Mouse (Mus musculus) G1E (cell line): ENCODE results near the gene Pdzd8. TPM values are rescaled to one million over a fixed set of nuclear protein-coding genes. Genes with fewer than 3 reads are reported as not detected.

Source experiments
- ATAC-seq: 2 replicates; pipeline ENCODE4 v1.8.0; 2016; ENCODE audit warnings: mild to moderate bottlenecking; ENCODE audit not compliant: insufficient number of reproducible peaks, poor library complexity, low FRiP score, severe bottlenecking; ENCODE audit errors: extremely low read depth
- DNase-seq: peaks from one replicate; pipeline ENCODE4 v3.0.0; 2012; ENCODE audit warnings: low spot score
- H3K27me3 ChIP-seq: 2 replicates; pipeline ENCODE4 v1.6.1; 2012; ENCODE audit warnings: mild to moderate bottlenecking, low read length, inconsistent platforms; ENCODE audit not compliant: insufficient read depth
- H3K36me3 ChIP-seq: replicated peaks from 2 replicates; pipeline ENCODE3; 2012; ENCODE audit warnings: mild to moderate bottlenecking, inconsistent platforms
- H3K4me1 ChIP-seq: 2 replicates; pipeline ENCODE4 v1.6.1; 2012; ENCODE audit warnings: low read depth, low read length, inconsistent platforms, mixed read lengths; ENCODE audit not compliant: insufficient read depth
- H3K4me3 ChIP-seq: 2 replicates; pipeline ENCODE4 v1.5.1; 2012; ENCODE audit warnings: low read depth, mild to moderate bottlenecking, inconsistent platforms, low read length, moderate library complexity, mixed read lengths
- H3K9me3 ChIP-seq: replicated peaks from 2 replicates; pipeline ENCODE4 v1.6.1; 2012; ENCODE audit warnings: inconsistent platforms
- CTCF ChIP-seq: IDR thresholded peaks from 2 replicates; pipeline ENCODE4 v1.5.1; 2012; ENCODE audit warnings: low read depth, low read length, inconsistent platforms, mixed read lengths
- GATA1 ChIP-seq: IDR thresholded peaks from 2 replicates; pipeline ENCODE4 v1.6.1; 2012; ENCODE audit warnings: borderline replicate concordance, low read length, inconsistent platforms, mixed read lengths
- GATA2 ChIP-seq: IDR thresholded peaks from 2 replicates; pipeline ENCODE4 v1.6.1; 2012; ENCODE audit warnings: low read depth, low read length, inconsistent platforms, borderline replicate concordance
- POLR2AphosphoS5 ChIP-seq: IDR thresholded peaks from 2 replicates; pipeline ENCODE4 v1.6.1; 2012; ENCODE audit warnings: low read depth, low read length, inconsistent platforms; ENCODE audit not compliant: insufficient replicate concordance
- TAL1 ChIP-seq: conservative IDR thresholded peaks from 2 replicates; pipeline ENCODE4 v1.6.1; 2012; ENCODE audit warnings: low read depth, low read length, inconsistent platforms, mixed read lengths
- polyA plus RNA-seq: library from polyadenylated mRNA; stranded (reverse); fragments of >175 nt; gene quantifications from 2 replicates; pipeline ENCODE4 v1.2.3, GENCODE M21; 2012
- total RNA-seq, 2 experiments: library from RNA; stranded (forward) in 1 of 2; stranded (reverse) in 1 of 2; fragments of 200-1000 nt in 1 of 2; fragments of >200 nt in 1 of 2; fragmentation: Nextera tagmentation in 1 of 2; gene quantifications; 2 replicates each; pipeline ENCODE4 v1.2.3; 2014 to 2017

The Pdzd8 gene
- total RNA-seq (2014; fragmentation: Nextera tagmentation): 81.6 and 85.5 TPM in 2 replicates
- total RNA-seq (2017): 35.1 and 40.0 TPM in 2 replicates
- 15.1 and 17.4 TPM in 2 replicates for polyA plus RNA-seq

DNA sequence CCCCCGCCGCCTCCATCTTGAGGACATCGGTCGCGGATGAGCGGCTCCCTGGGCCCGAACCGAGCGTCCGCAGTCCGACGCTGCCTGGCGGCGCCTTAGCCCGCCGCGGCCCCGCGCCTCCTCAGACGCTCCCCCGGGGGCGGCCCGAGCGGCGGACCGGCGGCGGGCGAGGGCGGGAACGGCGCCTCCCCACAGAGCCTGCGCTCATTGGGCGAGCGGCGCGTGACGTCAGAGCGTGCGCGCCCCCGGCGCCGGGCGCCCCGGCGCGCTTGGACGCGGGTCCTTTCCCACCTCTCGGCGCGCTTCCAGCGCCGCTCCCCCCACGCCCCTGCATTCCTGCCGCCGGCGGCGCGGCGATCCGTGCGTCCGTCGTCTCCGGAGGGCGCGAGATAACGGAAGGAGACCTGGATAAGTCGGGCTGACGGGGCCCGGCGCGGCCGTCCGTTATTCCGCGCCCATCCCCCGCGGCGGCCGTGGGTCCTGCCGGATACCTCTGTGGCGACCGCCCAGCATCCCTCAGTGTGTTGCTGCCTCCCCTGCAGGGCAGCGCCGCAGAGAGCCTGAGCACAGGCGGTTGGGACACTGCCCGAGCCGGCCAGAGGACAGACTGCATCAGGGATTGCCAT is at the start of gene Pdzd8:
Pdzd8 (minus strand) TSS at position 123 of the 626 bp plus-strand sequence.
- H3K27me3 ChIP-seq: no peaks in the 10 kb centered on the region
- H3K4me1 ChIP-seq: peaks cover 57% of the 10 kb centered on the region
- ATAC-seq (peak; percentile 31; the same call in 1 of the 2 replicates), DNase-seq (peak; percentile 97)
- H3K9me3 ChIP-seq: no peaks in the 10 kb centered on the region
- H3K36me3 ChIP-seq: peaks cover 12% of the 10 kb centered on the region
- peak within 1 kb of the TSS; percentile 98 for H3K4me3 ChIP-seq
- TF ChIP-seq POLR2AphosphoS5: no peak

DNA sequence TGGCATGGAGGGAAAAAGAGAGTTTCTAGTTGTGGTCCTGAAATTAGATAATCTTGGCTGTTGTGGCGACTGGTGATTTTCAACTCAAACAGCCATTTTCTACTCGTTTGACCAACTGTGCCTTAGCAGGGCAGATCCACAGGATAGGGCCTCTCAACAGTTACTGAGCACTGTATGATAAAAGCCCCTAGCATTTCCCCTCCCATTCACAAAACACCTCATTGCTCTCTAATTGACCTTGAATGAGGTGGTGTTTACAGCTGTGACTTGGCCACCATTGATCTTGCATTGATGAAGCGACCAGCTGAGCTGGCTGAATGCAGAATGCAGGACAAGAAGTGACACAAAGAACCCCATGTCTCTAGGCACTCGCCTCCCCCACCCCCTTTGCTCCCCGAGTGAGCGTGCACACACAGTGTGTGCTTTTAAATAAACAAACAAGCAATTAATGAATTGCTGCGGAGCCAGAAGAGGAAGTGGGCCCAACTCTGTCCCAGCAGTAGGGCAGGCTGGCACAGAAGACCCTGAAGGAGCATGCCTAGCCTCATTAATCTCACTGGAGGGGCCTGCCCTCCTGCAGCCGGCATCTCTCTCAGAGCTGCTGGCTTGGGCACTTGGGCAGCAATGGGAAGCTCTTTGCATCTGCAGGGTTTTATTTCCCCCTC is 48.3 kb upstream of the Pdzd8 start:
- no peaks in the 10 kb centered on the region for H3K9me3 ChIP-seq
- no peak for TF ChIP-seq GATA2
- TF ChIP-seq TAL1: no peak
- no peak for TF ChIP-seq POLR2AphosphoS5
- no peak for TF ChIP-seq CTCF
- no peak for TF ChIP-seq GATA1
- no peak overlapping the region for H3K4me3 ChIP-seq
- no peaks in the 10 kb centered on the region; the same call in 1 of the 2 replicates for H3K27me3 ChIP-seq
- no peak for DNase-seq
- ATAC-seq: no peak
- H3K4me1 ChIP-seq: peaks cover 81% of the 10 kb centered on the region
- no peaks in the 10 kb centered on the region for H3K36me3 ChIP-seq

DNA sequence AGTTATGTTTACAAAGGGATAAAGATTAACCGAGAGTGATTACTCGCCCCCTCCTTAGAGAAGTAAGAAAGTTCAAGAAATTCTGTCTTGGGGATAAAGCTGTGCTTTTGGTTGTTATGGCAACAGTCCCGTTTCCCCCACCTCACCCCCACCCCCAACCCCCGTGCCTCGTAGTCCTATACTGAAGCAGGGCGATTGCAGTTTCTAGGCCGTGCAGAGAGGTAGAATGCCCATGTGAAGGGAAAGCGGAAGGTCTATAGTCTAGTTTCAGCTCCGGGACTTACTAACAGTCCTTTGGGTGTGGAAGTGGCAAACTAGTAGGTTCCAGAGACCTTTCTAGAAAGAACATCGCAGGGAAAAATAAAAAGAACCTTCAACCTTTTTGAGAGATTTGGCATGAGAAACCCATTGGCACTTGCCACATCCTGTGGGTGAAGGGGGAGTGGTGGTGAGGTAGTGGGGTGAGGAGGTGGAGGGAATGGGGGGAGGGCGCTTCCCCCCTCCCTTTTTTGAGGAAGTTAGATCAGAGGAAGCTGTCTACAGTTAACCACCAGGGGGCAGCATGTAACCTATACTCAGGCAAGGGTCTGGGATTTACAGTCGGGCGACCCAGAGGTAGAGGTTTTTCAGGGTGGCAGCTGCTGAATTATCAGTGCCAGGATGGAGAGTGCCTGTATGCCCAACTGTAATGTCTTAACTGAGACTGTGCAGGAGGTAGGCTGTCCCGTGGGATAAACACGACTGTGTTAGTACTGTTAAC is 43.4 kb upstream of the Pdzd8 start:
- H3K4me1 ChIP-seq: peaks cover 60% of the 10 kb centered on the region
- peak; percentile 47 for ATAC-seq
- no peaks in the 10 kb centered on the region for H3K36me3 ChIP-seq
- TF ChIP-seq GATA1 (no peak), CTCF (peak; percentile 56), TAL1 (no peak), GATA2 (no peak), POLR2AphosphoS5 (no peak)
- no peaks in the 10 kb centered on the region for H3K9me3 ChIP-seq
- no peaks in the 10 kb centered on the region; the same call in 1 of the 2 replicates for H3K27me3 ChIP-seq
- no peak overlapping the region; the same call in 1 of the 2 replicates for H3K4me3 ChIP-seq
- DNase-seq: peak; percentile 55

GRCm38 (mm10) chr19:59388399-59388798 is 42.8 kb upstream of the Pdzd8 start:
- ATAC-seq (no peak), DNase-seq (no peak)
- H3K4me3 ChIP-seq: no peak overlapping the region
- H3K27me3 ChIP-seq: peaks cover under 1% of the 10 kb centered on the region; the same call in 1 of the 2 replicates
- H3K9me3 ChIP-seq: no peaks in the 10 kb centered on the region
- peaks cover 54% of the 10 kb centered on the region for H3K4me1 ChIP-seq
- H3K36me3 ChIP-seq: no peaks in the 10 kb centered on the region
- TF ChIP-seq CTCF (no peak), TAL1 (no peak), GATA1 (no peak), POLR2AphosphoS5 (no peak), GATA2 (no peak)

GRCm38 (mm10) chr19:59387178-59387577 is 41.6 kb upstream of the Pdzd8 start:
- Histone ChIP-seq H3K4me1 (peaks cover 45% of the 10 kb centered on the region), H3K9me3 (no peaks in the 10 kb centered on the region), H3K27me3 (peaks cover 2% of the 10 kb centered on the region; the same call in 1 of the 2 replicates), H3K4me3 (no peak overlapping the region), H3K36me3 (no peaks in the 10 kb centered on the region)
- TF ChIP-seq TAL1: no peak
- TF ChIP-seq CTCF: peak; percentile 81
- no peak for ATAC-seq
- DNase-seq: no peak
